In the genomic region with DNA sequence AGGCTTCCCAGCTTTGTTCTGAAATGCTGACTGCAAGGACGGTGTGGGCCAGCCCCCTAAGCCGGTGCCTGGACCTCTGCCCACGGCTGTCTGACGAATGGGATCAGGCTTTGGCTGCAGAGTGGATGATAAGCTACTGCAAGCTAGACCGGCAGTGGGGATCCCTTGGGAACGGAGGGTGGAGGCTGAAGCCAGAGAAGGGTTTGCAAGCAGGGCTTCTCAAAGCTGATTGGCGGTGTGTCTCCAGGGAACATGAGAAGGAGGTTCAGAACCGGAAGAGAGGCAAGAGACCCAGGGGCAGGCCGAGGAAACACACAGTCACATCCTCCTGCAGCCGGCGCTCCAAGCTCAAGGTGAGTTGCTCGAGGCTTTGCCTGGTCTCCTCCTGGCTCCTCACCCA, we compare ENCODE assay signal across 10 mouse cellular contexts. TPM values are rescaled to one million over a fixed set of nuclear protein-coding genes. Genes with fewer than 3 reads are reported as not detected.
DNase-seq lines count a peak whose midpoint lies in the region; ATAC-seq and TF ChIP-seq lines count a peak whose summit lies in the region.
"Had no signal": no experiment of that assay in that cellular context is flagged by ENCODE, and none has a peak within 500 bp of the region (broad histone marks: within the 10 kb centered on the region; RNA-seq: fewer than 3 reads in every experiment).

No protein-coding gene starts in this region.

- no peak overlapping the region for H3K27ac ChIP-seq in embryonic facial prominence, embryonic 12.5 days
- no peak overlapping the region for H3K27ac ChIP-seq in lung, postnatal 0 days (ENCODE audit: low read length)
- H3K27ac ChIP-seq: liver, embryonic 14.5 days had no signal

- H3K27me3 ChIP-seq in embryonic facial prominence, embryonic 12.5 days, result no peaks in the 10 kb centered on the region
- H3K27me3 ChIP-seq in lung, postnatal 0 days (replicated peaks; ENCODE audit: insufficient read depth, low read length), result no peaks in the 10 kb centered on the region

- no peak for TF ChIP-seq EP300 in lung, postnatal 0 days (IDR thresholded peaks at IDR 0.05)

- TF ChIP-seq CTCF in lung, postnatal 0 days (IDR thresholded peaks at IDR 0.05), result no peak

- no peak overlapping the region for H3K9ac ChIP-seq in embryonic facial prominence, embryonic 12.5 days
- no peak overlapping the region for H3K9ac ChIP-seq in lung, postnatal 0 days (replicated peaks; ENCODE audit: low read depth)
- H3K9ac ChIP-seq: liver, embryonic 14.5 days had no signal

- peak overlapping the region; percentile 92 for H3K4me2 ChIP-seq in embryonic facial prominence, embryonic 12.5 days (replicated peaks)
- no peak overlapping the region for H3K4me2 ChIP-seq in lung, postnatal 0 days (replicated peaks; ENCODE audit: low read depth, low read length)

- peak; percentile 39 for DNase-seq in gastrocnemius, postnatal 10 days
- no peak for DNase-seq in gastrocnemius, adult 18-20 months (ENCODE audit: low spot score)
- DNase-seq in heart, postnatal 10 days, result peak; percentile 81
- DNase-seq in lung, postnatal 0 days (ENCODE audit: low spot score), result peak; percentile 54
- DNase-seq in left cerebral cortex, postnatal 14 days (ENCODE audit: low spot score in 2 of 2), result no peak
- no peak for DNase-seq in right cerebral cortex, postnatal 25 days
- no peak for DNase-seq in spleen, postnatal 14 days (ENCODE audit: low spot score in 2 of 2)

- H3K4me3 ChIP-seq in embryonic facial prominence, embryonic 12.5 days, result peak overlapping the region; percentile 4; the same call in 1 of the 2 replicates
- no peak overlapping the region for H3K4me3 ChIP-seq in lung, postnatal 0 days (ENCODE audit: low read depth, low read length)

- no peaks in the 10 kb centered on the region for H3K9me3 ChIP-seq in embryonic facial prominence, embryonic 12.5 days
- H3K9me3 ChIP-seq in lung, postnatal 0 days (ENCODE audit: low read length), result no peaks in the 10 kb centered on the region

- intact Hi-C loops in heart, postnatal 10 days (cut with DNase I), result no loop called here
- intact Hi-C loops in left cerebral cortex, postnatal 14 days (cut with DNase I), result no loop called here

- ATAC-seq in embryonic facial prominence, embryonic 12.5 days (ENCODE audit: insufficient number of reproducible peaks, insufficient read depth, low FRiP score, low TSS enrichment), result no peak
- ATAC-seq in lung, postnatal 0 days, result no peak

- peaks cover 38% of the 10 kb centered on the region for H3K4me1 ChIP-seq in embryonic facial prominence, embryonic 12.5 days
- peaks cover 8% of the 10 kb centered on the region for H3K4me1 ChIP-seq in lung, postnatal 0 days (ENCODE audit: insufficient read depth, low read depth, low read length)

- 57% methylated on average over 12 of the region's 12 CpGs for WGBS in embryonic facial prominence, embryonic 12.5 days
- WGBS in lung, postnatal 0 days, result 43% methylated on average over 12 of the region's 12 CpGs

- peaks cover 51% of the 10 kb centered on the region for H3K36me3 ChIP-seq in embryonic facial prominence, embryonic 12.5 days
- 0 out of 2 replicates have a peak, but pooled peaks cover 7% of the 10 kb centered on the region for H3K36me3 ChIP-seq in lung, postnatal 0 days (ENCODE audit: insufficient read depth, low read length)

RNA-seq across cellular contexts. Expression of a gene that starts 3.4 kb away (rescaled TPM):
- total RNA-seq in gastrocnemius, postnatal 10 days (2021), result 1 to 10 TPM; 2.3 to 3.0 TPM
- total RNA-seq in gastrocnemius, adult 18-20 months (2021), result 1 to 10 TPM in 1 of 2 experiments, under 1 TPM in 1; 0.85 to 1.0 TPM
- polyA plus RNA-seq in embryonic facial prominence, embryonic 12.5 days (2016; fragmentation: Nextera tagmentation; extraction: Ambion mirVana), result 103 and 105 TPM in 2 replicates
- 1 to 10 TPM; 5.2 to 6.8 TPM for total RNA-seq in heart, postnatal 10 days (2021)
- polyA plus RNA-seq in lung, postnatal 0 days (2015; fragmentation: Nextera tagmentation; extraction: Ambion mirVana), result 6.2 and 6.9 TPM in 2 replicates
- 1 to 10 TPM; 2.4 to 3.4 TPM for total RNA-seq in left cerebral cortex, postnatal 14 days (2021)

RNA-seq across cellular contexts. Expression of a gene that starts 14.6 kb away (rescaled TPM):
- 1 to 10 TPM; 2.3 to 4.7 TPM for total RNA-seq in gastrocnemius, postnatal 10 days (2021)
- total RNA-seq in gastrocnemius, adult 18-20 months (2021), result 1 to 10 TPM; 2.6 to 3.5 TPM
- 9.4 and 10.8 TPM in 2 replicates for polyA plus RNA-seq in embryonic facial prominence, embryonic 12.5 days (2016; fragmentation: Nextera tagmentation; extraction: Ambion mirVana)
- 1 to 10 TPM; 5.6 to 7.5 TPM for total RNA-seq in heart, postnatal 10 days (2021)
- 9.4 and 9.8 TPM in 2 replicates for polyA plus RNA-seq in lung, postnatal 0 days (2015; fragmentation: Nextera tagmentation; extraction: Ambion mirVana)
- 10 to 100 TPM; 12.9 to 15.4 TPM for total RNA-seq in left cerebral cortex, postnatal 14 days (2021)

RNA-seq across cellular contexts. Expression of a gene that starts 38.2 kb away (rescaled TPM):
- total RNA-seq in gastrocnemius, postnatal 10 days (2021), result not detected
- not detected for total RNA-seq in gastrocnemius, adult 18-20 months (2021)
- not detected in 2 replicates for polyA plus RNA-seq in embryonic facial prominence, embryonic 12.5 days (2016; fragmentation: Nextera tagmentation; extraction: Ambion mirVana)
- total RNA-seq in heart, postnatal 10 days (2021), result not detected
- polyA plus RNA-seq in lung, postnatal 0 days (2015; fragmentation: Nextera tagmentation; extraction: Ambion mirVana), result not detected in 2 replicates
- total RNA-seq in left cerebral cortex, postnatal 14 days (2021), result not detected
- polyA plus RNA-seq: liver, embryonic 14.5 days; stomach, embryonic 14.5 days had no signal

RNA-seq across cellular contexts. Expression of a gene that starts 59.8 kb away (rescaled TPM):
- 1 to 10 TPM; 6.2 to 9.1 TPM for total RNA-seq in gastrocnemius, postnatal 10 days (2021)
- 1 to 10 TPM; 1.6 to 2.5 TPM for total RNA-seq in gastrocnemius, adult 18-20 months (2021)
- 11.7 and 12.3 TPM in 2 replicates for polyA plus RNA-seq in embryonic facial prominence, embryonic 12.5 days (2016; fragmentation: Nextera tagmentation; extraction: Ambion mirVana)
- total RNA-seq in heart, postnatal 10 days (2021), result 10 to 100 TPM; 22.1 to 22.6 TPM
- 8.9 and 9.7 TPM in 2 replicates for polyA plus RNA-seq in lung, postnatal 0 days (2015; fragmentation: Nextera tagmentation; extraction: Ambion mirVana)
- 10 to 100 TPM; 63.2 to 74.0 TPM for total RNA-seq in left cerebral cortex, postnatal 14 days (2021)

Comparison
In these comparisons a context has a peak if more than half of its experiments do, and no peak if none do; other contexts are left out.
1. DNase-seq: peak in gastrocnemius, postnatal 10 days (single experiment), heart, postnatal 10 days (2 of 2) and lung, postnatal 0 days (single experiment); none in gastrocnemius, adult 18-20 months (single experiment), left cerebral cortex, postnatal 14 days (0 of 2), right cerebral cortex, postnatal 25 days (single experiment) and spleen, postnatal 14 days (0 of 2).